Mouse (Mus musculus): ENCODE data around the gene Pafah1b3.

The Pafah1b3 gene

DNA sequence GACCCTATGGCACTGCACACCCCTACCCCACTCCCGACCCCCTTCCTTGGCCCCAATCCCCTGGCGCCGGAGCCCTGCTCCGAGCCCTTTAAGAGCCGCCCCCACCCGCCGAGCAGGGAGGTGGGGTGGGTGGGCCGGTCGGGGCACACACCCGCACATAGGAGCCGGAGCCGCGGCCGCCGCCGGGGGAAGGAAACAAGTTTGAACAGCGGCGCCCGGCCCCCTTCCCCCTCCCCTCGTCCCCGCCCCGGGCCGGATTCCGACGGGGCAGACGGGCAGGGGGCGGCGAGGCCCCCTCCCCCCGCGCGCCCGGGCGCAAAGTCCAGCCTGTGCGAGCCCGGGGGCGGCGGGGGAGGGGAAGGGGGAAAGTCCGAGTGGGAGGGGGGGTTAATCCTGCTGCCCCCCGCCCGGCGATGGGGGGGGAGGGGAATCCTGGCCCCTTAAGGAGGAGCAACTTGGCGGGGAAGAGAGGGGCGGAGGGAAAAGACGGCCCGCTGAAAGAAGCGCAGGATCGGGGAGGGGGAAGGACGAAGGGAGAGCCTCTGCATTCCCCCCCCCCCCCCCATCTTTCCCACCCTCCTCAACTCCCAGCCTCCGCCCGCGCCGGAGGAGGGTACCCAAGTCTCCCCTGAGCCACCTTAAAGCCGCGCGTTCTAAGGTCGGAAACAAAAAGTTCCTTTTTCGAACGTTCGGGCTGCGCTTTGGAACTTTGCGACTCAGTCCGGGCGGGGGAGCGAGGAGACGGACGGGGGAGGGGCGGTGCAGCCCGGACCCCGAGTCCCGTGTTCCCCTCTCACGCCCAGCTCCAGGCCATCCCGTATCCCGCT, 48.3 kb downstream of the Pafah1b3 start:
- in situ Hi-C loops (cut with MboI, MseI) = loop anchor here in 1 of 2 experiments (25.0 kb wide), 1 partner anchor 1988 kb away; the partner anchor contains the start of genes Coq8b and Itpkc

GRCm38 (mm10) chr7:25248846-25249313, 48.9 kb downstream of the Pafah1b3 start:
- in situ Hi-C loops (cut with MboI, MseI) = no loop called here

GRCm38 (mm10) chr7:25248018-25248647, 49.7 kb downstream of the Pafah1b3 start:
- in situ Hi-C loops (cut with MboI, MseI) = no loop called here

DNA sequence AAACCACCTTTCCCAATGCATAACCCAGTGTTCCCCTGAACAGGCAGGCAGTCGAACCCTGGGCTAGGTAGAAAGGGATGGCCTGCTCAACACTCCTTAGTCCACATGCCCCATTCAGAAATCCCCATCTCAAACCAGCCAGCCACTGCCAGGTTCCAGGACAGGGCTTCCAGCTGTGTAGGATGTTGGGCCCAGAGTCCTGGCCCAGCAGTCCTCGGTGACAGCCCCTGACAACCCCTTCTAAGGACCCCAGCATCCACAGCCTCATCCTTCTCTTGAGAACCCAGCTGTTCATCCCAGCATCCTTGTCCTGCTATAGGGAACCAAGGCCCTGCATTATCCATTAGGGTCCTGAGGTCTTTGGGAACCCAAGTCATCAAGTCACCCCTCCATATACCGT, 50.3 kb downstream of the Pafah1b3 start:
- in situ Hi-C loops (cut with MboI, MseI) = no loop called here

GRCm38 (mm10) chr7:25246759-25247137, 51.0 kb downstream of the Pafah1b3 start:
- in situ Hi-C loops (cut with MboI, MseI) = no loop called here

DNA sequence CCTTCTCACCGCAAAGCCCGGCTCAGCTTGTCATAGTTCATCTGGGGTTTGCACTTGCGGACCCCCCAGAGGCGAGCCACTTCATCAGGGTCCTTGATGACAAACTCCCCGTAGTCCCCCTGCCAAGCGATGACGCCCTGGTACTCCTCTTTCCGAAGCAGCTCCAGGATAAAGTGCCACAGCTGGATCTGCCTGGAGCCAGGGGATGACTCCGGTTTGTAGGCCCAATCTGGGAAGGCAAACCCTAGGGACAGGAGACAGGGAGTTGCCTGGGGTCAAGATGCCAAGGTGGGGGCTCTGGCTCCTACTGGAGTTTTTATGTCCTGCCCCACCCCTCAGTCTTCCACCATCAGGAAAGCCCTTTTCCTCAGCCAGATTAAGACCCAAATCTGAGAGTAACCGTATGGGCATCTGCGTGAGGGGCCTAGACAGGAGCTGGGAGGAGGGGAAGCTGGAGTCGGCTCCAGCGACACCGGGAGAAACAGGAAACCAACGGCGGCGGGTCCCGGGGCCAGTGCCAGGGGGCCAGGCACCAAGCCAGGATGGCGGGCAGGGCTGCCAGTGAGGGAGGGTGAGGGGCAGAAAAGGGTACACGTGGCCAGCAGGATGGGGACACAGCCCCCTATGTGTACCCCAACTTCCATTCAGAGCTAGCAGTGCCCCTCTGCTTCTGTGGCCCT, 51.6 kb downstream of the Pafah1b3 start:
- in situ Hi-C loops (cut with MboI, MseI) = no loop called here

Data from T-helper 17 cell (primary cell).